Mouse (Mus musculus) G1E (cell line): ENCODE data around the gene Bok.

Experiments
- CTCF ChIP-seq: IDR thresholded peaks from 2 replicates; pipeline ENCODE4 v1.5.1; 2012; ENCODE audit warnings: low read depth, low read length, inconsistent platforms, mixed read lengths
- GATA1 ChIP-seq: IDR thresholded peaks from 2 replicates; pipeline ENCODE4 v1.6.1; 2012; ENCODE audit warnings: borderline replicate concordance, low read length, inconsistent platforms, mixed read lengths
- POLR2AphosphoS5 ChIP-seq: IDR thresholded peaks from 2 replicates; pipeline ENCODE4 v1.6.1; 2012; ENCODE audit warnings: low read depth, low read length, inconsistent platforms; ENCODE audit not compliant: insufficient replicate concordance

- TF ChIP-seq CTCF (no peak), GATA1 (no peak), POLR2AphosphoS5 (no peak)
Observed at GRCm38 (mm10) chr1:93741987-93742386, 56.5 kb downstream of the Bok start.
